Mouse (Mus musculus) ovary, postnatal 14 days (tissue): ENCODE measurements around the gene Cfap54.

Experiments used
- DNase-seq: peaks from one replicate; pipeline ENCODE4 v3.0.0; 2022; ENCODE audit warnings: low spot score

Gene Cfap54

GRCm38 (mm10) chr10:93097439-93097838, 16.0 kb upstream of the Cfap54 start:
- DNase-seq = no peak

- DNase-seq = no peak
Measured at GRCm38 (mm10) chr10:93095827-93096226, 14.4 kb upstream of the Cfap54 start.

GRCm38 (mm10) chr10:93094957-93095580, 13.7 kb upstream of the Cfap54 start:
- DNase-seq = no peak

- no peak for DNase-seq
Measured at GRCm38 (mm10) chr10:93091928-93092327, 10.5 kb upstream of the Cfap54 start.

GRCm38 (mm10) chr10:93090241-93090640, 8.8 kb upstream of the Cfap54 start:
- no peak for DNase-seq

GRCm38 (mm10) chr10:93088396-93089048, 7.1 kb upstream of the Cfap54 start:
- no peak for DNase-seq

- no peak for DNase-seq
Measured at GRCm38 (mm10) chr10:93087504-93087903, 6.1 kb upstream of the Cfap54 start.

- DNase-seq = no peak
Measured at GRCm38 (mm10) chr10:93083963-93084340, 2.5 kb upstream of the Cfap54 start.

GRCm38 (mm10) chr10:93083198-93083962, 2.0 kb upstream of the Cfap54 start:
- DNase-seq = no peak

GRCm38 (mm10) chr10:93079486-93079885, 1.9 kb downstream of the Cfap54 start:
- no peak for DNase-seq

GRCm38 (mm10) chr10:93077935-93078479, 3.4 kb downstream of the Cfap54 start:
- DNase-seq = no peak

GRCm38 (mm10) chr10:93076376-93076775, 5.0 kb downstream of the Cfap54 start:
- DNase-seq = no peak

GRCm38 (mm10) chr10:93075856-93076255, 5.6 kb downstream of the Cfap54 start:
- DNase-seq = no peak

GRCm38 (mm10) chr10:93072769-93073168, 8.6 kb downstream of the Cfap54 start:
- no peak for DNase-seq

- no peak for DNase-seq
Measured at GRCm38 (mm10) chr10:93071753-93072152, 9.7 kb downstream of the Cfap54 start.

GRCm38 (mm10) chr10:93070121-93070898, 11.1 kb downstream of the Cfap54 start:
- peak; percentile 19 for DNase-seq

GRCm38 (mm10) chr10:93069721-93070120, 11.7 kb downstream of the Cfap54 start:
- no peak for DNase-seq

- DNase-seq = no peak
Measured at GRCm38 (mm10) chr10:93069041-93069679, 12.3 kb downstream of the Cfap54 start.

GRCm38 (mm10) chr10:93064973-93065372, 16.4 kb downstream of the Cfap54 start:
- no peak for DNase-seq

GRCm38 (mm10) chr10:93063576-93063975, 17.8 kb downstream of the Cfap54 start:
- no peak for DNase-seq

GRCm38 (mm10) chr10:93062395-93062794, 19.0 kb downstream of the Cfap54 start:
- no peak for DNase-seq

GRCm38 (mm10) chr10:93053867-93054266, 27.6 kb downstream of the Cfap54 start:
- DNase-seq = no peak
